Mouse (Mus musculus): ENCODE measurements around the gene Olfr1231. TPM values are rescaled to one million over a fixed set of nuclear protein-coding genes. Genes with fewer than 3 reads are reported as not detected.

Olfr1231 gene
- polyA plus RNA-seq (2015; fragmentation: Nextera tagmentation; extraction: Ambion mirVana), result not detected in 2 replicates

DNA sequence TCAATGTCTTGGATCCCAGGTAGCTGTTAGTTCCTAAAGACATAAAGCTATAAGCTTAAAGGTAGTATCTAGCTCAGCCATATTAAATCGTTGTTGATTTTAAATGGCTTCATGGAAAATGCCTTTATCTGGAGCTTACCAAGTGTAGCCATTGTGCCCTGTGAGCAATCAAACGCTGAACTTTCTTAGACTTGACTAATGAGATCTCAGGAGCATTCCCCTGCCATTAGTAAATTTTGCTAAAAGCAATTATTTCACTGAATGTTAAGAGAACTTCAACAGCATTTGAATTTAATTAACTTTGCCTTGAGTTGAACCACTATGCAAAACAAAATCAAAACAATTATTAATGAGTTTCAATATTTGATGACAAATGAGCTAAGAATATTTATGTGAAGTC, at the start of gene Olfr1231:
TSS of gene Olfr1231 (minus strand) at position 101 of the 400 bp plus-strand sequence.
- H3K27me3 ChIP-seq, result no peaks in the 10 kb centered on the region
- H3K4me3 ChIP-seq, result no peak within 1 kb of the TSS
- no peaks in the 10 kb centered on the region for H3K36me3 ChIP-seq
- no peak for ATAC-seq (replicated peaks; ENCODE audit: insufficient number of reproducible peaks, insufficient read depth, low FRiP score, low read depth)
- H3K27ac ChIP-seq, result no peak within 1 kb of the TSS
- H3K4me2 ChIP-seq, result no peak within 1 kb of the TSS
- no peak within 1 kb of the TSS for H3K9ac ChIP-seq
- no peaks in the 10 kb centered on the region for H3K4me1 ChIP-seq (replicated peaks)
- no peaks in the 10 kb centered on the region for H3K9me3 ChIP-seq (replicated peaks)
- WGBS, result 72% methylated on average over 2 of the region's 2 CpGs

GRCm38 (mm10) chr2:89342298-89342697, 35.4 kb upstream of the Olfr1231 start, which contains the start of gene Olfr1233:
TSS of gene Olfr1233 (minus strand) at chr2:89342398.
- H3K27me3 ChIP-seq, result no peaks in the 10 kb centered on the region
- no peaks in the 10 kb centered on the region for H3K36me3 ChIP-seq
- no peaks in the 10 kb centered on the region for H3K9me3 ChIP-seq (replicated peaks)
- H3K4me3 ChIP-seq, result no peak within 1 kb of the TSS
- no peak within 1 kb of the TSS for H3K27ac ChIP-seq
- no peaks in the 10 kb centered on the region for H3K4me1 ChIP-seq (replicated peaks)
- ATAC-seq (replicated peaks; ENCODE audit: insufficient number of reproducible peaks, insufficient read depth, low FRiP score, low read depth), result no peak
- H3K9ac ChIP-seq, result no peak within 1 kb of the TSS
- H3K4me2 ChIP-seq, result no peak within 1 kb of the TSS

DNA sequence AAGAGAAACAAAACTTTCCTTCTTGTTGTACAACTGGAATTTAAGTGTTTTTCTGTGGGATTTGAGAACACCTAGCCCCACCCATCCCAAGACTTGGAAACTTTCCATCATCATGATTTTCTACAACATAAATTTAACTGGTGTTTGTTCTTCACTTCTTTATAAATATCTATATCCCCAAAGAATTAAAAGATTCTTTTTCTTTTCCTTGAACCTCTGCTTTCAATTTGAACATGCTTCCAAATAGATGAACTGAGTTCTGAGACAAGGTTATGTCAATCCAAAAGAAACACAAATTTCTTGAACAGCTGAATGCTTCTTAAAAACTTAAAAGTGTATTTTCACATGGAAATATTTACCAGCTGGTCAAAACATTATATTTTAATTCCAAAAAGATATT, 22.7 kb upstream of the Olfr1231 start, which contains the start of gene Olfr1232:
TSS of gene Olfr1232 (minus strand) at position 101 of the 400 bp plus-strand sequence.
- Histone ChIP-seq H3K4me1 (replicated peaks) (no peaks in the 10 kb centered on the region), H3K36me3 (no peaks in the 10 kb centered on the region), H3K9ac (no peak within 1 kb of the TSS), H3K27me3 (no peaks in the 10 kb centered on the region), H3K4me3 (no peak within 1 kb of the TSS), H3K9me3 (replicated peaks) (no peaks in the 10 kb centered on the region), H3K27ac (no peak within 1 kb of the TSS), H3K4me2 (no peak within 1 kb of the TSS)
- ATAC-seq (replicated peaks; ENCODE audit: insufficient number of reproducible peaks, insufficient read depth, low FRiP score, low read depth), result no peak

GRCm38 (mm10) chr2:89297168-89297567, 9.7 kb downstream of the Olfr1231 start, which contains the start of gene Olfr1230:
TSS of gene Olfr1230 (minus strand) at chr2:89297268.
- H3K27me3 ChIP-seq, result no peaks in the 10 kb centered on the region
- 81% methylated on average over 1 of the region's 1 CpGs for WGBS
- no peak within 1 kb of the TSS for H3K9ac ChIP-seq
- no peaks in the 10 kb centered on the region for H3K4me1 ChIP-seq (replicated peaks)
- no peaks in the 10 kb centered on the region for H3K9me3 ChIP-seq (replicated peaks)
- no peak within 1 kb of the TSS for H3K27ac ChIP-seq
- H3K36me3 ChIP-seq, result no peaks in the 10 kb centered on the region
- H3K4me2 ChIP-seq, result no peak within 1 kb of the TSS
- no peak within 1 kb of the TSS for H3K4me3 ChIP-seq
- no peak for ATAC-seq (replicated peaks; ENCODE audit: insufficient number of reproducible peaks, insufficient read depth, low FRiP score, low read depth)

GRCm38 (mm10) chr2:89287914-89288313, 19.0 kb downstream of the Olfr1231 start, which contains the start of gene Olfr1229:
TSS of gene Olfr1229 (minus strand) at chr2:89288014.
- no peak within 1 kb of the TSS for H3K9ac ChIP-seq
- ATAC-seq (replicated peaks; ENCODE audit: insufficient number of reproducible peaks, insufficient read depth, low FRiP score, low read depth), result no peak

DNA sequence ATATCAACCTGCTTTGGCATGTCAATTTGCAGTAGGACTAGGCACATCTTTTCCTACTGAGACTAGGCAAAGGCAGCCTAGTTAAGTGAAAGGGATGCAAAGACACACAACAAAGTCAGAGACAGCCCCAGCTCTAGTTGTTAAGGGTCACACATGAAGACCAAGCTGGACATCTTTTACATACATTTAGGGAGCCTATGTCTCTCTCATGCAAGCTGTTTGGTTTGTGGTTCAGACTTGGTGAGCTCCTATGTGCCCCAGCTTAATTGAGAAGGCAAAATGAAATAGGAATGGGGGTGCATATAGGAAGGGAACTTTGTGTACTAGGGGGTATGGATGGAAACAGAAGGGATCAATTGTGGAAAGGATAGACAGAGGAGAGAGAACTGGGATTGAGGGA, 52.9 kb downstream of the Olfr1231 start, which contains the start of gene Olfr1228:
TSS of gene Olfr1228 (minus strand) at position 101 of the 400 bp plus-strand sequence.
- H3K27me3 ChIP-seq, result no peaks in the 10 kb centered on the region
- H3K9me3 ChIP-seq (replicated peaks), result no peaks in the 10 kb centered on the region
- H3K9ac ChIP-seq, result no peak within 1 kb of the TSS
- H3K27ac ChIP-seq, result no peak within 1 kb of the TSS
- no peak within 1 kb of the TSS for H3K4me3 ChIP-seq
- no peaks in the 10 kb centered on the region for H3K36me3 ChIP-seq
- H3K4me2 ChIP-seq, result no peak within 1 kb of the TSS
- ATAC-seq (replicated peaks; ENCODE audit: insufficient number of reproducible peaks, insufficient read depth, low FRiP score, low read depth), result no peak
- no peaks in the 10 kb centered on the region for H3K4me1 ChIP-seq (replicated peaks)

More at GRCm38 (mm10) chr2:89287914-89288313, 19.0 kb downstream of the Olfr1231 start, which contains the start of gene Olfr1229:
- Histone ChIP-seq H3K4me3 (no peak within 1 kb of the TSS), H3K4me2 (no peak within 1 kb of the TSS), H3K4me1 (replicated peaks) (no peaks in the 10 kb centered on the region), H3K36me3 (no peaks in the 10 kb centered on the region), H3K9me3 (replicated peaks) (no peaks in the 10 kb centered on the region), H3K27ac (no peak within 1 kb of the TSS), H3K27me3 (no peaks in the 10 kb centered on the region)
- WGBS, result 72% methylated on average over 2 of the region's 2 CpGs

Other genes with a start within 250 kb of the Olfr1231 start
- not detected in 2 replicates for gene Olfr1218, start 245.9 kb downstream of the Olfr1231 start, polyA plus RNA-seq (2015; fragmentation: Nextera tagmentation; extraction: Ambion mirVana)
- not detected in 2 replicates for gene Olfr1219, start 223.6 kb downstream of the Olfr1231 start, polyA plus RNA-seq (2015; fragmentation: Nextera tagmentation; extraction: Ambion mirVana)
- not detected in 2 replicates for gene Olfr1220, start 200.2 kb downstream of the Olfr1231 start, polyA plus RNA-seq (2015; fragmentation: Nextera tagmentation; extraction: Ambion mirVana)
- gene Olfr1221, start 189.8 kb downstream of the Olfr1231 start, polyA plus RNA-seq (2015; fragmentation: Nextera tagmentation; extraction: Ambion mirVana), result not detected in 2 replicates
- not detected in 2 replicates for gene Olfr1222, start 174.0 kb downstream of the Olfr1231 start, polyA plus RNA-seq (2015; fragmentation: Nextera tagmentation; extraction: Ambion mirVana)
- gene Olfr1223, start 155.5 kb downstream of the Olfr1231 start, polyA plus RNA-seq (2015; fragmentation: Nextera tagmentation; extraction: Ambion mirVana), result not detected in 2 replicates
- gene Olfr1224-ps1, start 143.0 kb downstream of the Olfr1231 start, polyA plus RNA-seq (2015; fragmentation: Nextera tagmentation; extraction: Ambion mirVana), result not detected in 2 replicates
- not detected in 2 replicates for gene Olfr1225, start 132.4 kb downstream of the Olfr1231 start, polyA plus RNA-seq (2015; fragmentation: Nextera tagmentation; extraction: Ambion mirVana)
- gene Olfr1226, start 107.0 kb downstream of the Olfr1231 start, polyA plus RNA-seq (2015; fragmentation: Nextera tagmentation; extraction: Ambion mirVana), result not detected in 2 replicates
- gene Olfr1228, start 53.0 kb downstream of the Olfr1231 start, polyA plus RNA-seq (2015; fragmentation: Nextera tagmentation; extraction: Ambion mirVana), result not detected in 2 replicates
- gene Olfr1229, start 19.1 kb downstream of the Olfr1231 start, polyA plus RNA-seq (2015; fragmentation: Nextera tagmentation; extraction: Ambion mirVana), result not detected in 2 replicates
- gene Olfr1230, start 9.8 kb downstream of the Olfr1231 start, polyA plus RNA-seq (2015; fragmentation: Nextera tagmentation; extraction: Ambion mirVana), result not detected in 2 replicates
- not detected in 2 replicates for gene Olfr1232, start 22.6 kb upstream of the Olfr1231 start, polyA plus RNA-seq (2015; fragmentation: Nextera tagmentation; extraction: Ambion mirVana)
- not detected in 2 replicates for gene Olfr1233, start 35.3 kb upstream of the Olfr1231 start, polyA plus RNA-seq (2015; fragmentation: Nextera tagmentation; extraction: Ambion mirVana)
- not detected in 2 replicates for gene Olfr1234, start 57.8 kb upstream of the Olfr1231 start, polyA plus RNA-seq (2015; fragmentation: Nextera tagmentation; extraction: Ambion mirVana)
- gene Olfr1238, start 102.6 kb upstream of the Olfr1231 start, polyA plus RNA-seq (2015; fragmentation: Nextera tagmentation; extraction: Ambion mirVana), result not detected in 2 replicates
- gene Olfr1239, start 113.3 kb upstream of the Olfr1231 start, polyA plus RNA-seq (2015; fragmentation: Nextera tagmentation; extraction: Ambion mirVana), result not detected in 2 replicates
- not detected in 2 replicates for gene Olfr1240, start 135.9 kb upstream of the Olfr1231 start, polyA plus RNA-seq (2015; fragmentation: Nextera tagmentation; extraction: Ambion mirVana)
- gene Olfr1241, start 180.1 kb upstream of the Olfr1231 start, polyA plus RNA-seq (2015; fragmentation: Nextera tagmentation; extraction: Ambion mirVana), result not detected in 2 replicates
- gene Olfr1242, start 191.3 kb upstream of the Olfr1231 start, polyA plus RNA-seq (2015; fragmentation: Nextera tagmentation; extraction: Ambion mirVana), result not detected in 2 replicates
- gene Olfr1243, start 224.4 kb upstream of the Olfr1231 start, polyA plus RNA-seq (2015; fragmentation: Nextera tagmentation; extraction: Ambion mirVana), result not detected in 2 replicates

Measured in heart, embryonic 15.5 days (tissue).